Mouse (Mus musculus): ENCODE measurements at regions not wholly inside any gene's neighbourhood (a gene's known extent, or its start where the extent isn't known, plus 50 kb on each side); places are given as distances from the start of the nearest gene placed in this dataset.

- no peak for TF ChIP-seq CTCF (IDR thresholded peaks at IDR 0.05)
- TF ChIP-seq EP300 (IDR thresholded peaks at IDR 0.05), result no peak
These were observed 303.4 kb downstream of the Klf5 start for GRCm38 (mm10) chr14:99601900-99602299.

Measured in lung, postnatal 0 days (tissue).